35 mouse cellular contexts compared by ENCODE assay signal in genomic region chr5:139921666-139922065, GRCm38 (mm10). TPM values are rescaled to one million over a fixed set of nuclear protein-coding genes. Genes with fewer than 3 reads are reported as not detected.
DNase-seq lines count a peak whose midpoint lies in the region; ATAC-seq and TF ChIP-seq lines count a peak whose summit lies in the region.
"Had no signal": no experiment of that assay in that cellular context is flagged by ENCODE, and none has a peak within 500 bp of the region (broad histone marks: within the 10 kb centered on the region; RNA-seq: fewer than 3 reads in every experiment).

No protein-coding gene starts in this region.

- H3K4me1 ChIP-seq in embryonic fibroblast, embryonic 13.5 days (ENCODE audit: control insufficient read depth, insufficient read depth, low read length) = 0 out of 2 replicates have a peak, but pooled peaks cover 2% of the 10 kb centered on the region
- H3K4me1 ChIP-seq: embryonic facial prominence, embryonic 12.5 days; embryonic facial prominence, embryonic 15.5 days; forebrain, embryonic 10.5 days; forebrain, embryonic 13.5 days; hindbrain, embryonic 13.5 days had no signal

- H3K27ac ChIP-seq in embryonic fibroblast, embryonic 13.5 days (ENCODE audit: insufficient read depth, low read length) = peak overlapping the region; percentile 65; the same call in 1 of the 2 replicates
- H3K27ac ChIP-seq: embryonic facial prominence, embryonic 12.5 days; embryonic facial prominence, embryonic 15.5 days; forebrain, embryonic 10.5 days; forebrain, embryonic 13.5 days; heart, adult 2 months; hindbrain, embryonic 10.5 days; hindbrain, embryonic 13.5 days; hindbrain, postnatal 0 days had no signal

- TF ChIP-seq CTCF in embryonic fibroblast, embryonic 13.5 days (IDR thresholded peaks at IDR 0.05; ENCODE audit: borderline replicate concordance, insufficient read depth, low read length) = no peak

- intact Hi-C loops in heart, postnatal 10 days (cut with DNase I) = no loop called here

- peak; percentile 64 for DNase-seq in 3T3-L1 (ENCODE audit: low read depth, low spot score)
- DNase-seq in Muller cell, postnatal 12 days (ENCODE audit: inconsistent ontology term) = peak; percentile 63
- DNase-seq in heart, postnatal 10 days = no peak
- DNase-seq in layer of hippocampus, adult 9-11 months = no peak
- DNase-seq: adrenal gland, adult 2 months; adrenal gland, postnatal 14 days; B cell, adult 2 months; cerebellum, adult 2 months; cerebellum, adult 9-11 months; cerebellum, postnatal 25 days; gastrocnemius, postnatal 10 days; gastrocnemius, postnatal 36 days; heart, adult 2 months; heart, postnatal 36 days; kidney, adult 18-20 months had no signal

- no peak for ATAC-seq in megakaryocyte progenitor cell, adult 5-6 weeks (replicated peaks; ENCODE audit: poor library complexity)
- ATAC-seq: CD4-positive, CD25-positive, alpha-beta regulatory T cell, adult 4 months; forebrain, embryonic 13.5 days; forebrain, embryonic 16.5 days; hindbrain, postnatal 0 days; inflammation-experienced regulatory T-cells, adult 6 months; intestine, embryonic 16.5 days; Patski had no signal

- H3K4me3 ChIP-seq in embryonic fibroblast, embryonic 13.5 days (ENCODE audit: insufficient read depth, low read length) = no peak overlapping the region
- H3K4me3 ChIP-seq: embryonic facial prominence, embryonic 12.5 days; embryonic facial prominence, embryonic 15.5 days; erythroblast, embryonic 14.5 days; forebrain, embryonic 10.5 days; forebrain, embryonic 13.5 days; heart, adult 2 months; hindbrain, embryonic 10.5 days; hindbrain, embryonic 13.5 days had no signal

- TF ChIP-seq POLR2A in embryonic fibroblast, embryonic 13.5 days (IDR thresholded peaks at IDR 0.05; ENCODE audit: low read depth, low read length) = no peak

RNA-seq across cellular contexts. Expression of gene Elfn1, which starts 13.9 kb away (rescaled TPM):
- polyA plus RNA-seq in embryonic fibroblast, embryonic 13.5 days (2011; ENCODE audit: insufficient read length, low read depth, missing spikeins) = 2.1 and 2.7 TPM in 2 replicates
- under 1 TPM; 0.45 to 0.60 TPM for total RNA-seq in heart, postnatal 10 days (2021)
- total RNA-seq in megakaryocyte progenitor cell, adult 5-6 weeks (2015) = 0.02 TPM in 1 of 2 replicates, not detected in the other
- not detected in 2 replicates for total RNA-seq in megakaryocyte progenitor cell, adult 5-6 weeks (2017)
- total RNA-seq: common myeloid progenitor, adult 5-6 weeks; gastrocnemius, adult 18-20 months; gastrocnemius, postnatal 36 days; granulocyte monocyte progenitor cell, adult 5-6 weeks; MEL had no signal
- polyA plus RNA-seq: CD4-positive, CD25-positive, alpha-beta regulatory T cell, adult 4 months; erythroblast, embryonic 14.5 days; heart, embryonic 14.5 days; inflammation-experienced regulatory T-cells, adult 6 months had no signal

Comparison
In these comparisons a context has a peak if more than half of its experiments do, and no peak if none do; other contexts are left out.
1. DNase-seq: peak in 3T3-L1 (single experiment) and Muller cell, postnatal 12 days (single experiment); none in heart, postnatal 10 days (0 of 2) and layer of hippocampus, adult 9-11 months (single experiment).